Mouse (Mus musculus) midbrain, embryonic 11.5 days (tissue): Measurements from ENCODE around the gene Tent4b. TPM values are rescaled to one million over a fixed set of nuclear protein-coding genes. Genes with fewer than 3 reads are reported as not detected.

Experiments
- ATAC-seq: fragments of 200-750 bp; cut with Nextera tagmentation; 2 replicates; pipeline ENCODE4 v1.8.0; 2017; ENCODE audit warnings: moderate TSS enrichment, moderate library complexity; ENCODE audit not compliant: low FRiP score
- DNase-seq: peaks from one replicate; pipeline ENCODE4 v3.0.0; 2015; ENCODE audit warnings: low spot score; ENCODE audit errors: missing footprints
- H3K27ac ChIP-seq: fragments of 300-500 bp; sonication (generic); 2 replicates; pipeline ENCODE4 v1.5.1; 2014; ENCODE audit warnings: low read depth, low read length
- H3K27me3 ChIP-seq: fragments of 300-500 bp; sonication (generic); 2 replicates; pipeline ENCODE4 v1.6.1; 2014; ENCODE audit warnings: mild to moderate bottlenecking, low read length, moderate library complexity, mixed read lengths; ENCODE audit not compliant: control insufficient read depth, insufficient read depth
- H3K36me3 ChIP-seq: fragments of 300-500 bp; sonication (generic); 2 replicates; pipeline ENCODE4 v1.6.1; 2014; ENCODE audit warnings: mild to moderate bottlenecking, low read length, moderate library complexity, mixed read lengths; ENCODE audit not compliant: control insufficient read depth, insufficient read depth
- H3K4me1 ChIP-seq: fragments of 300-500 bp; sonication (generic); 2 replicates; pipeline ENCODE4 v1.6.1; 2014; ENCODE audit warnings: low read length; ENCODE audit not compliant: control insufficient read depth, insufficient read depth
- H3K4me2 ChIP-seq: fragments of 300-500 bp; sonication (generic); 2 replicates; pipeline ENCODE4 v1.6.1; 2014; ENCODE audit warnings: mild to moderate bottlenecking, moderate library complexity
- H3K4me3 ChIP-seq: fragments of 300-500 bp; sonication (generic); 2 replicates; pipeline ENCODE4 v1.5.1; 2014; ENCODE audit warnings: low read depth, low read length
- H3K9ac ChIP-seq: fragments of 300-500 bp; sonication (generic); 2 replicates; pipeline ENCODE4 v1.6.1; 2014; ENCODE audit warnings: low read length
- H3K9me3 ChIP-seq: fragments of 300-500 bp; sonication (generic); 2 replicates; pipeline ENCODE4 v1.6.1; 2016; ENCODE audit warnings: low read length; ENCODE audit not compliant: control insufficient read depth
- WGBS: fragments of 180-500 bp; shearing (Covaris S2); extraction: QIAGEN DNeasy Blood & Tissue Kit; methylation state at CpG from one replicate; pipeline ENCODE4 v1.1.7; 2014; 5-methylcytosine and 5-hydroxymethylcytosine counted together
- polyA plus RNA-seq: library from polyadenylated mRNA; unstranded; fragments of >200 nt; fragmentation: Nextera tagmentation; extraction: Ambion mirVana; gene quantifications from 2 replicates; pipeline ENCODE4 v1.2.1, GENCODE M21; 2014

The Tent4b gene
- polyA plus RNA-seq, 1 experiment from 2014 or later, result 12.5 TPM

DNA sequence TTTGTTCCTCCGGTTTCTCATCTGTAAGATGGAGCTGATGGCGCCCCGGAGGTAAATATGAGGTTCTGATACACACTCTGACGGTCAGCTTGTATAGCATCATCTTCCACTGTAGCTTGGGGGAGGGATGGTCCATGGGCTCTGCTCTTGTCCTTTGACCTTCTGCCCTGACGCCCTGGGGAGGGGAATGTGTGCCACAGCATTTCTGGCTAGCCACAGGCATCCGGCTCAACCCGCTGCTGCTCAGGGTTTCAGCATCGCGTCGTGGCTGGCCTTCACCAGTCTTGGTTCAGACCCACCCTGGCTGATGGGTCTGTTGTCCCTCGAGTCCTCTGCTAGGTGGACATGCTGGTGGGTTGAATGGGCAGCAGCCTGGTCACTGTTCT is 92.3 kb downstream of the Tent4b start:
- Histone ChIP-seq H3K4me3 (no peak overlapping the region), H3K27ac (no peak overlapping the region), H3K9me3 (no peaks in the 10 kb centered on the region), H3K9ac (no peak overlapping the region), H3K36me3 (no peaks in the 10 kb centered on the region), H3K4me1 (no peaks in the 10 kb centered on the region), H3K4me2 (no peak overlapping the region), H3K27me3 (no peaks in the 10 kb centered on the region)
- DNase-seq (no peak), ATAC-seq (no peak)
- 88% methylated on average over 11 of the region's 11 CpGs for WGBS

DNA sequence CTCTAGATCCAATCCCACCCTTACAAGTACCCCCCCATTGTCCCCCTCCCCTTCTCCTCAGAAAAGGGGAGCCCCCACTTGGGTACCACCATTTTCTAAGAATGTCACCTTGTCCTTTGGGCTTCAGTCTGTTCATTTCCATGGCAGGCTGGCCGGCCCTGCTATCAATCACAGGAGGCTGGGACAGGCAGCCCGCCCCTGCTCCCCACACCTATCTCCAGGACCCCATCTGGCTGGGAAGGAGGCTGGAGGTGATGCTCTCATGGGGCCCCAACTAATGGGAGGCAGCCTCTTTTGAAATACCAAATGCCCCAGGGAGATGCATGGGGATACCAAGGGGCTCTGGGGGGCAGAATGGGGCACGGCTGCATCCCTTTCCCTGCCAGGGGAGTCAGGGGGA is 93.9 kb downstream of the Tent4b start:
- Histone ChIP-seq H3K36me3 (no peaks in the 10 kb centered on the region), H3K4me3 (no peak overlapping the region), H3K9ac (no peak overlapping the region), H3K4me2 (no peak overlapping the region), H3K9me3 (no peaks in the 10 kb centered on the region), H3K27ac (no peak overlapping the region), H3K4me1 (no peaks in the 10 kb centered on the region), H3K27me3 (no peaks in the 10 kb centered on the region)
- ATAC-seq (no peak), DNase-seq (no peak)
- 88% methylated on average over 3 of the region's 3 CpGs for WGBS

DNA sequence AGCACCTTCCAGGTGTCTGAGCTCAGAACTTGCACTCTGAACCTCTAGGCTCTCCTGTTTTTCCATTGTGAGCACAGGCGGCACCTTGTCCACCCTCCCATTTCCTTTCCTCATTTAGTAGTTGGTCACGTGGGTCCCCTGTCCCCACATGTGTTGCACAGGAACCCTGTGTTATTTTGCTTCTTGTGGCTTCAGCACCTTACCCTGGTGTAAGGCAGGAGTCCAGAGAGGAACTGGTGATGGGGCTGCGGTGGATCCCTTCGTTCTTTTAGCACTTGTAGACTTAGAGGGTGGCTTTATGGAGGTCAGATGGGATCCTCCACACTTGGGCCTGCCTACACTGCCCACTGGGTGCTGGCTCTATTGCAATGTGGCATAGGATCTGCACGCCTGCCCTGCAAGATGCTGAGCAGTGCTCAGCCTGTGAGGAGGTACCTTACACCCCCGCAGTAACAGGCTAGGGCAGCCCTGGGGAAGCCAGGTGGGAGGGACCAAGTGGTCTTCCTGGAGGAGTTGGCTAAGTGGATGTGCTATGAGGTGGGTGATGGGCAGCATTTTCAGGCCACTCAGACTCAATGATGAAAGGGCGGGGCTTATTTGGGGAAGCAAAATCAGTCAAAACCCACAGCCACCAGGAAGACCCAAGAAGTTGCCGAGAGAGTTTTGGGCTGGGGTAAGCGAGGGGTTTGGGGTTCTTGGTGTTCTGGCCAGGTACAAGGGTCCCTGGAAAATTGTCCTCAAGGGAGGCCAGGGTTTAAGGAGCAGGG is 94.8 kb downstream of the Tent4b start:
- 91% methylated on average over 9 of the region's 9 CpGs for WGBS
- no peaks in the 10 kb centered on the region for H3K4me1 ChIP-seq

DNA sequence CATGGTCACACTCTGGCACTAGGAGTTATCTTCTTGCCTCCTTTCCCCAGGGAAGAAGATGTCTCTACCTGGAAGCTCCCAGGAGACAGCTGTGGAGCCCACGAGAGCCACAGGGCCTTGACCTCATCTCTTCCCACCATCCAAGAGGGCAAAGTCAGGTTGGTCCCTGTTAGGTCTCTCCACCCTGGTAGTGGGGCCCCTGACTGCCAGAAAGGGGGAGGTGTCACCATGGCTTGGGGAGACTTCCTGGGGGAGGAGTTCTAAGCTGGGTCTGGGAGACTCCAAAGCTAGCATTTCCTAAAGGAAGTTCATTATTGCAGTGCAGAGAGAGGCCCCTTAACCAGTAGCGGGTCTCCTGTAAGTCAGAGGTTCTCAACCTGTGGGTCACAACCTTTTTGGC is 96.0 kb downstream of the Tent4b start:
- H3K27ac ChIP-seq, result no peak overlapping the region
- H3K4me3 ChIP-seq, result no peak overlapping the region
- no peak overlapping the region for H3K4me2 ChIP-seq
- no peaks in the 10 kb centered on the region for H3K36me3 ChIP-seq
- no peaks in the 10 kb centered on the region for H3K27me3 ChIP-seq
- ATAC-seq (no peak), DNase-seq (no peak)
- H3K9me3 ChIP-seq, result no peaks in the 10 kb centered on the region
- H3K9ac ChIP-seq, result no peak overlapping the region
- WGBS, result 92% methylated on average over 2 of the region's 2 CpGs
- no peaks in the 10 kb centered on the region for H3K4me1 ChIP-seq

More for the DNA sequence above, 94.8 kb downstream of the Tent4b start:
- no peak overlapping the region for H3K4me2 ChIP-seq
- no peak for DNase-seq
- H3K36me3 ChIP-seq, result no peaks in the 10 kb centered on the region
- H3K9me3 ChIP-seq, result no peaks in the 10 kb centered on the region
- H3K9ac ChIP-seq, result no peak overlapping the region
- no peak for ATAC-seq
- H3K27ac ChIP-seq, result no peak overlapping the region
- no peaks in the 10 kb centered on the region for H3K27me3 ChIP-seq
- no peak overlapping the region for H3K4me3 ChIP-seq

DNA sequence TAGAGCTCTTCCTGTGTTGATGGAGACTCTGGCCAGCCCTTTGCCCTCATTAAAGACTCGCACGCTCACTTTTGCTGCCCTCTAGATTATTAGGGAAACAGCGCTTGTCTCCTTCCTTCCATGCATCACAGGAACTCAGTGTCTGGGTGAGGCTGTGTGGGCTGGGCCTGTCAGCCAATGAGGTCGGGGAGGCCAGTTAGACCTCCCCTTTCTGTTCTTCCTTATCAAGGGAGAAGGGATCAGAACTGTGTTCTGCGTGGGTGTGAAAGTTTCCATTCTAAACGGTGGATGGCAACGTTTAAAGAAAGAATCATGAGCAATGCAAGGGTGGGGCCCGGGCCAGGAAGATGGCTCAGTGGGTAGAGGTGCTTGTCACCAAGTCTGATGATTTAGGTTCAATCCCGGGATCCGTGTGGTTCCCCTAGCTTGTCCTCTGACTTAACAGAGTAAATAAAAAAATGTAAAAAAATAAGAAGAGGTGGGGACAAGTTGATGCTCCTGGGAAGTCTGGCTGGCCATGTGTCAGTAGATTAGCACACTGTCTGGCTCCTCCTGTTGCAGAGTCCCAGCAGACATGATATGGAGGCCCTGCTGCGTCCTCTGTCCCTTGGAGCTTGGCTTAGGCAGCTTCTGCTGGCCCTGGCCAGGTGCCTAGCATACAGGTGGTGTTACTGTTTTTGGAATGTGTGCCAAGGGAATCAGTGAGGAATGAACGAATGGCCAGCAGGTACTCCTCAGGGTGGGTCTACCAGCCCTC is 99.1 kb downstream of the Tent4b start:
- no peak overlapping the region for H3K4me2 ChIP-seq
- ATAC-seq (no peak), DNase-seq (no peak)
- no peaks in the 10 kb centered on the region for H3K36me3 ChIP-seq
- no peak overlapping the region for H3K27ac ChIP-seq
- H3K9ac ChIP-seq, result no peak overlapping the region
- H3K9me3 ChIP-seq, result no peaks in the 10 kb centered on the region
- WGBS, result 70% methylated on average over 12 of the region's 12 CpGs
- no peak overlapping the region for H3K4me3 ChIP-seq
- no peaks in the 10 kb centered on the region for H3K27me3 ChIP-seq
- 0 out of 2 replicates have a peak, but pooled peaks cover 7% of the 10 kb centered on the region for H3K4me1 ChIP-seq

DNA sequence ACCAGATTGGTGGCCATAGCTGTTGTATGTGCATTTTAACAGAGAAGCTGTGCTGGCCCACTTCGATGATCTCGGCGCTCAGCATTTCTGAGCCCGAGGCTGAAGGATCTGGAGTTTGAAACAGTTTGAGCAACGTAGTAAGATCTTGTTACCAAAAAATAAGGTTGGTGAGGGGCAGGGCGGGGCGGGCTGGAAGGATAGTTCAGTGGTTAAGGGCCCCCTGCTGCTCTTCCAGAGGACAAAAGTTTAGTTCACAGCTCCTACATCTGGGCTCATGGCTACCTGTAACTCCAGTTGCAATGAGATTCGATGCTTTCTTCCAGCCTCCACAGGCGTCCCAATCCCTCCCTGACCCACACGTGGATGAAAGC is 99.7 kb downstream of the Tent4b start:
- no peak overlapping the region for H3K4me3 ChIP-seq
- no peak overlapping the region for H3K9ac ChIP-seq
- ATAC-seq, result no peak
- no peak overlapping the region for H3K4me2 ChIP-seq
- DNase-seq, result no peak
- 0 out of 2 replicates have a peak, but pooled peaks cover 7% of the 10 kb centered on the region for H3K4me1 ChIP-seq
- WGBS, result 91% methylated on average over 10 of the region's 10 CpGs
- no peaks in the 10 kb centered on the region for H3K27me3 ChIP-seq
- no peaks in the 10 kb centered on the region for H3K9me3 ChIP-seq
- no peak overlapping the region for H3K27ac ChIP-seq
- no peaks in the 10 kb centered on the region for H3K36me3 ChIP-seq

DNA sequence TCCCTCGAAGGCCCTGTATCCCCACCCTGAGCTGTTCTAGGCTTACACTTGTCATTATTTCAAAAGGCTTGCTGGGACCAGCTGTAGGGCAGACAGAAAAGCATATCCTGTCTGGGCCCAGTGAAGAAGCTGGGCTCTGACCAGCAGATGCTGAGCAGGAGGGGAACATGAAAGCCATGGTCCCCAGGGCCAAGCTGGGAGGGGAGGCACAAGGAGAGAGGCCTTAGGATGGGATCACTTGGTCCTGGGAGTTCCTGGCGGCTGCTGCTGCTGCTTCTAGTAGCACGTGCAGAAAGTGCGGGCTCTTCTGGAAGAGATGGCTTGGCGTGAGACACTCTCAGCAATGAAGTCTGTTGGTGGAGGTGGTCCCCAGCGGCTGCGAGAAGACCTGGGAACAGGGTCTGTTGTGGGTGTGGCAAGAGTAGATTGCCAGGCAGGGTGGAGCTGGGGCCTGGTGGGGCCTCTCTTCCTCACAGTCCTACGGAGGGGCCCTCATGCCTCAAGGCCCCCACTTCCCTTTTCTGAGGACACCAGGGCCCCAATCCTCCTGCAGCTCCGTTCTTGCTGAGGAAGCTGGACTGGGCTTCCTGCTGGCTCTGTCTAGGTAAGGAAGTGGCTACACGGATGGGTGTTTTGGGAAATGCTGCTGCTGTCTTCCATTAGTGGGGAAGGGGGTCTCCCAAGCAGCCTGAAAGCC is 101.0 kb downstream of the Tent4b start:
- Histone ChIP-seq H3K36me3 (no peaks in the 10 kb centered on the region), H3K27me3 (no peaks in the 10 kb centered on the region), H3K4me2 (no peak overlapping the region), H3K4me1 (0 out of 2 replicates have a peak, but pooled peaks cover 7% of the 10 kb centered on the region), H3K9ac (no peak overlapping the region), H3K4me3 (no peak overlapping the region), H3K27ac (no peak overlapping the region), H3K9me3 (no peaks in the 10 kb centered on the region)
- DNase-seq (no peak), ATAC-seq (no peak)
- 86% methylated on average over 10 of the region's 10 CpGs for WGBS

DNA sequence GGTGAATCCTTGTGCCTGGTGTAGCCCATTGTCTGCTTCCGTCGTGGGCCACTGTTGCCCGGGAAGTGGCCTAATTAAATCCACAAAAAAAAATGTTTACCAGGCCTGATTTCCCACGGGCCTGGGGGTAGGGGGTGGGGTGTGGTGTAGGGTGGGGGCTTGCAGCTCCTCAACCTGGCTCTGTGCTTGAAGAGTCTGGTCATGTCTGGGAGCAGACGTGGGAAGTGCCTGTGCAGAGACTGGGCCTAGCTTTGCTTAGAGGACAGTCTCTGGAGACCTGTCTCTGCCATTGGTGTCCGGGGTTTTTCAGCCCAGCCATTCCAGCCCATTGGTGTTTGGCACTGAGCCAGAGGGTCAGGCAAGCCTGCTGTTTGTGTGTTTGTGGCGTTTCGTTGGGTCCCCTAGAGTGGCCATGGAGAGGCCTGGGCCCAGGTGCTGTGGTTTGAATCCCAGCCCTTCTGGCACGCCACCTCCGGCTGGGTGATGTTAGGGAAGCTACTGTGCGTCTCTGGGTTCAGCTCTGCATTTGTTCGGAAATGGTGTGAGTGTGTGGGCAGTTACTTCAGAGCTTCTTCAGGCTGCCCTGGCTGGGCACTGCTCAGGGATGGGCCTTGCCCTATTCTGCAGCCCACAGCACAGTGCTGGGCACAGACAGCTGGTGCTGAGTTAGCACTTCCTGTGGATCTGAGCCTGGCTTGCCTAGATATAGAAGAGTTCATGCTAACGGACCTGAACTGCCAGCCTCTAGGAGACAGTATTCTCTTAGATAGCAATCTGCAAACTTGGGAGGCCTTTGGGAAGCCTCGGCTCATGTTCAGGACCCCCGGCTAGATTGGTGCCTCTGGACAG is 102.8 kb downstream of the Tent4b start:
- H3K36me3 ChIP-seq, result no peaks in the 10 kb centered on the region
- H3K27ac ChIP-seq, result no peak overlapping the region
- no peak overlapping the region for H3K4me3 ChIP-seq
- H3K4me2 ChIP-seq, result peak overlapping the region; percentile 3; the same call in 1 of the 2 replicates
- no peak overlapping the region for H3K9ac ChIP-seq
- DNase-seq (no peak), ATAC-seq (no peak)
- H3K9me3 ChIP-seq, result no peaks in the 10 kb centered on the region
- 0 out of 2 replicates have a peak, but pooled peaks cover 7% of the 10 kb centered on the region for H3K4me1 ChIP-seq
- 76% methylated on average over 15 of the region's 15 CpGs for WGBS
- H3K27me3 ChIP-seq, result no peaks in the 10 kb centered on the region
